Mouse (Mus musculus) E14TG2a.4 (cell line): Measurements from ENCODE around the gene Spop.

ENCODE experiments used
- CTCF ChIP-seq: conservative IDR thresholded peaks from 2 replicates; pipeline ENCODE4 v1.5.1; 2014; ENCODE audit warnings: low read length
- NANOG ChIP-seq: IDR thresholded peaks from 2 replicates; pipeline ENCODE4 v1.6.1; 2014; ENCODE audit warnings: borderline replicate concordance, low read length, mixed read lengths

- TF ChIP-seq CTCF (no peak), NANOG (no peak)
Observed at GRCm38 (mm10) chr11:95519299-95519698, 105.4 kb downstream of the Spop start.
